Mouse (Mus musculus) cerebellum, adult 11-12 months (tissue): ENCODE results near the gene Sephs1.
"Not testable (repeated sequence)": the region's sequence is repeated elsewhere in the genome, so short reads cannot be mapped to it uniquely, and the experiment has no call there.

Source experiments
- DNase-seq: peaks from one replicate; pipeline ENCODE4 v3.0.0; 2022

Gene Sephs1

DNA sequence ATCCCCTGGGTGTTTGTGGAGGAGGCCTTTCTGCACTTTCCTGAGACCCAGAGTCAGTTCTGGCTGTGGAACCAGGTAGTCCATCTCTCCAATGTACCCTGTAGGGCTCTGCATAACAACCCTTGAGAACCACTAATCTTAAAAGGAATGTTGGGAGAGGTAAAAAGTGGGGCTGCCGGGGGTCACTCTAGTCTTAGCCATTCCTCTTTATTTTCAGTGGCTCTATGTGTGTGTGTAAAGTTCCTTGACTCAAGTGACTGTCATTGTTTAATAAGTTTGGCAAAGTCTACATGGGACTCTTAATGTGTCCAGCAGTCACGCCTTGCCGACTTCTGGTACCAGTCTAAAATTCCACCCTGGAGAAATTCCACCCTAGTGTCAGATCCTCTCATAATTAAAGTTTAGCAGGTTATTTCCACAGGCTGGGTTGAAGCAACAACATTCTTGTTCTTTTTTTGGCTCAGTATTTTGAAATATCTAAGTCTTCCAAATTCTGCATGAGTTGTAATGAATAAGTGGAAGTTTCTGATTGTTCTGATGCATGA lies 27.5 kb downstream of the Sephs1 start:
- DNase-seq: no peak

DNA sequence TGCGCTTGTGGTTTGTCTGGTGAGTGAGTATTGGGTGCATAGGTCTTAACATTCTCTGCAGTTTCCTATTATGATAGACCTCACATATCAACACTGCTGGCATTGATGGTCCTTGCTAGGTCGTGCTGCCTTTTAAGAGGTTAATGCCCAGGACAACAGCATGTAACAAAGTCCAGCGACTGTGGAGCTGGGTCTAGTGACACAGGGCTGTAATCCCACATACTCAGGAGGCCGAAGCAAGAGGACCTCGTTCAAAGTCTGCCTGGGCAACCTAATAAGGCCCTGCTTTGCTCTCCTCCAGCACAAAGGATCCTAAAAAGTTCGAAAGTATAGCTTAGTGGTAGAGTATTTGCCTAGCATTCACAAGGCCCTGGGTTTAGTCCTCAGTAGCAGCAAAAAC lies 28.5 kb downstream of the Sephs1 start:
- no peak for DNase-seq

DNA sequence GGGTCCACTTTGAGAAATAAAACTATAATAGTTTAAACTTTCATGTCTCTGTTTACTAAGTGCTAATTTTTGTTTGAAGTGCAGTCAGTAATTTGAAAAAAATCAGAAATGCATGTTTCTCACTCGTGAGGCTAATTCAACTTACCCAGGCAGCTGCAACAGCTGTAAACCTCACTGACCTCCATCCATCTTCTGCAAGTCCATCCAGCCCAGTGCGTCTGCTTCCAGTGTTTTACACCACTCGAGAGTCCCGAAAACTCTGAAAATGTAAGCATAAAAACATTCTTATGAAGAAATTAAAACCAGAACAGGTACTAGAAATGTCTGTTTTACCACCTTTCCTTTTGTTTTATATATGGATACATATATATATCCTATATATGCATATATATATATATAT lies 29.2 kb downstream of the Sephs1 start:
- no peak for DNase-seq

DNA sequence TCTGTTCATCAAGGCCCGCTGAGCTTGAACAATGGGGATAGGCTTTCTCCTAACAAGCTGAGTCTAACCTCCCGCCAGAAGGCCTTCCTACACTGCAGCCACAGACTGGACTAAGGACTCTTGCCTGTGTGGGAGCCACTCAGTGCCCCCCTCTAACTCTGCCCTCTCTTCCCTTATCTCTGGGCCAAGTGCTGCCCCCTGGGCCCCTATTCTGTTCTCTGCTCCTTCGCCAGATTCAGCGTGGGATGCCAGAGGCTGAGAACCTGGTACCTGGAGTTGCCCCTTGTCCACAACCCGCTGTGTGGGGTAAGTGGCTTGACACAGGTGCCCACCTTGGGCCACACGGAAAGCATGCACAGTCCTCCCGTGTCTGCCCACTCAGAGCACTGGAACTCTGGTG lies 32.6 kb downstream of the Sephs1 start:
- no peak for DNase-seq

DNA sequence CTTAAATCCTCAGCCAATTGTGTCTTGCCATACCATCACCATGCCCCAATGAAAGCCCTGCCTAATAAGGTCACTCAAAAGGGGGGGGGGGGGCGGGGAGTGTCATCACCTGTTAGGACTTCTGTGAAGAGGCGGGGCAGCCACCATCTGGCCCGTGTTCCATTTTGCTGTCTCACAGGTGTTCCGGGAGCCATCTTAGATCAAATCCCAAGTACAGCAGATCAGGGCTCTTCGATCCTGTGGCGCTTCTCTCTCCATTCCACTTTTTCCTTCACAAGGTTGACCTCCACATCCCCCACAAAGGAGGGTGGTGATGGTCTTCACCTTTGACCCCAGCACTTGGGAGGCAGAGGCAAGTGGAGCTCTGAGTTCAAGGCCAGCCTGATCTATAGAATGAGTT lies 34.7 kb downstream of the Sephs1 start:
- DNase-seq: peak; percentile 20

DNA sequence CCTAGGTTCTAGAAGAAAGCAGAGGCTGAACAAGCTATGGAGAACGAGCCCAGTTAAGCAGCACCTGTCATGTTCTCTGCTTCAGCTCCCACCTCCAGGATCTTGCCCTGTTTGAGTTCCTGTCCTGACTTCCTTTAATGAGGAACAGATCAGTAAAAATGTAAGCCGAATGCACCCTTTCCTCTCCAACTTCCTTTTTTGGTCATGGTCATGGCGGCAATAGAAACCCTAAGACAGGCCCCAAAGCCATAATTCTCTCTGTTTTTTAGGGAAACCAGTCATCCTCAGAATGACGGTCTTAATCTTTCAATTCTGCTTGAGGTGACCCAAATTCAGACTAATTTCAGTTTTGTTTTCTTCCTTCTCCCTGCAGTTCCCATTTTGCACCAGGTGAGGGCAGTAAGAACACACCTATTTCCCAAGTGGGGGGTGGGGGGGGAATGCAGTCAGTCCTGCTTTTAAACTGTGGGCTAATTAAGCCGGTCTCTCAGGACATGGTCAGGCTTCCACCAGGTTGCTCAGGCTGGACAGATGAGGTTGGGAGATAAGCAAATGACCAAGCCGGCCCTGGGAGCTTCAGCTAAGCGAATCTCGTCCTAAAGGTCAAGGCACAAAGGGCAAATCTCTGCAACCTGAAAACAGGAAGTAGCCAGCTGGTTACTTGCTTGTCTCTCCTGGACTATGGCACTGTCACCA lies 36.1 kb downstream of the Sephs1 start:
- peak; percentile 58 for DNase-seq

DNA sequence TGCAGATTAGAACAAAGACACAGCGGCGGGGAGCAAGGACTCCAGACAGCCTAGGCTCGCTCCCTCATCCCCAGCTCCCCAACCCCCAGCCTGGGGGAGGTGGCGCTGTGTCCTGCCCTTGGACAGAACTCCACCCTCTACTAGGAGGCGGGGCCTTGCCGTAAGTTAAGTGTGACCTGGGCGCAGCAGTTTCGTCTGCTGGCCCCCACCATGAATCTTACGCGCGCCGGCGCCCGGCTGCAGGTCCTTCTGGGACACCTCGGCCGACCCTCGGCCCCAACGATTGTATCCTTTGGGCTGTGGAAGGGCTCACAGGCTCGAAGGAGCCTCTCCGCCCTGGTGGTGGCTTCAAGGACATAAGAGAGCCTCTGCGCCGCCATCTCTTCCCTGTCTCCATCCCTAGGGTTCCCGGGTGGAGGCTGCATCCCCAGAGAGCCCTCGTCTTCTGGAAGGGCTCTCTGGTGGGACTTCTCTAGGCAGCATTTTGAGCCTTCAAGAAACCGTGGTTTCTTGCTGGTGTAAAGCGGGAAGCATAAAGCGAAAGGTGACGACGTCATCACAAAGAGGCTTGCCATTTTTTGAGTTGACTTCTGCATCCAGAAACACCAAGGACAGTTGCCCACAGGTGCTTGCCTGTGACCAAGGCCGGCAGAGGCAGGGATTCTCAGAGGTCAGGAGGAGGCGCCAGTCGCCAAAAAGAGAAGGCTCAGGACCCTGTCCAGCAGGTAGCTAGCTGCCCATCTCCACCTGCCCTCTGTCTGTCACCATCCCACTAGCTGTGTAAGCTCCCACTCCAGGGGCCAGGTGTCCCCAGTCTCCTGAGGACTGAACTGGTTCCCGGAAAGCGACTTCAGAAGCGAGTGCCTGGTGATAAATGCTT lies 37.7 kb downstream of the Sephs1 start, which contains the start of gene Phyh:
TSS of gene Phyh (plus strand) at position 160 of the 880 bp plus-strand sequence.
- DNase-seq: peak; percentile 90

DNA sequence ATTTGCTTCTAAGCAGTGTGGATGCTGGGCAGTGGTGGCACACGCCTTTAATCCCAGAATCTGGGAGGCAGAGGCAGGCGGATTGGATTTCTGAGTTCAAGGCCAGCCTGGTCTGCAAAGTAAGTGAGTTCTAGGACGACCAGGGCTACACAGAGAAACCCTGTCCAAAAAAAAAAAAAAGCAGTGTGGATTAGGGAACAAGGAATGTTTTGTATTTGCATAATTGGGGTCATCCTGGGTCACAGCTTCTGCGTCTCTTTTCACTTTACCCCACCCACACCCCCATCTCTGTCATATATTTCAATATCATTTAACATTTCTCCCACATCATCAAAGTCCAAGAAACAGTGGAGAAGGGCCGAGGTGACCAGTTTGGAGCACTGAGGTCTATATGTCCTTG lies 39.7 kb downstream of the Sephs1 start:
- no peak for DNase-seq

DNA sequence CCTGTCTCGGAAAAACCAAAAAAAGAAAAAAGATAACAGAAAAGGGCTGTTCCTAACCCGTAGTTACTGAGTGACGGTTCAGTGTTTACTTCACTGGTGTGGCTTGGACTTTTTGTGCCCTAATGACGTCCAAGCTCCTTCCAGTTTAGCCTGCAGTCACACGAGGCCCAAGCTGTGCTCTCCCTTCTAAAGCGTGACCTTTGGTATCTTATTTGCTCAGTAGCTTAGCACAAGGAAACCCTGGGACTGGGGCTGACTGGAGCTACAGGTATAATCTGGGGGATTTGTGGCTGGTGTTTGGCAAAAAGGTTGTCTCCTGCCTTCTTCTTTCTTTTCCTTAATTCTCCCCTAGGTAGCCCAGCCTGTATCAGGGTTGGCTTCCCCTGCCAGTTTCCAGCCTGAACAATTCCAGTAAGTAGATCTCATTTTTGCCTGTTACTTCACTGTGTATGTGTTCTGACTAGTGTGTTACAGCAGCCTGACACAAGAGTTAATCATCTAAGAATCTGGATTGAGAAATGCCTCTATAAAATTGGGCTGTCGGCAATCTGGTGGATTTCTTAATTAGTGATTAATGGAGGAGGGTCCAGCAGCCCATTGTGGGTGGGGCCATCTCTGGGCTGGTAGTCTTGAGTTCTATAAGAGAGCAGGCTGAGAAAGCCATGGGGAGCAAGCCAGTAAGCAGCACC lies 41.3 kb downstream of the Sephs1 start:
- no peak for DNase-seq

DNA sequence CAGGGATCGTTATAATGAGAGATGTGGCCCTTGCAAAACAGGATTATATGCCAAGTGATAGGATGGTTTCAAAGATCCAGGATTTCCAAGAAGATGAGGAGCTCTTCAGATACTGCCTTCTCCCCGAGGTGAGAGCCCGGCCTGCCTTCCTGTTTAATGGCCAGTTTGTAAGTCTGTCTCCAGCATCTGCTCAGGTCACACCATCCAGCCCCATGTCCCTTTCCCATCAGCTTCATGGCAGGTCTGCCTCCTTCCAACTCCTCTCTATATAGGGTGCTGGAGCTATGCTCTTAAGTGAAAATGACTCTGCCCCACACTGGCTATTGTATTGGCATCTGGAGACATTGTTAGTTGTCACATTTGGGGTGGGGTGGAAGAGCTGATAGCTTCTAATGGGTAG lies 46.0 kb downstream of the Sephs1 start:
- DNase-seq: no peak

DNA sequence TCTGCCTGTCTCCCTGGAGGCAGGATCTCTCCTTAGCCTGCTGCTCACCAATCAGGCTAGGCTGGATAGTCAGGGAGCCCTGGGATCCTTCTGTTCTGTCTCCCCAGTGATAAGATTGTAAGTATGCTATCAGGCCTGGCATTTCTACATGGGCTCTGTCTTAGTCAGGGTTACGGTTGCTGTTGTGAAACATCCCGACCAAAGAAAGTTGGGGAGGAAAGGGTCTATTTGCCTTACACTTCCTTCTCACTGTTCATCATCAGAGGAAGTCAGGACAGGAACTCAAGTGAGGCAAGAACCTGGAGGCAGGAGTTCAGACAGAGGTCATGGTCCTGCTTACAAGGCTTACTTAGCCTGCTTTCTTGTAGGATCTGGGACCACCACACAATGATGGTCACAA lies 47.9 kb downstream of the Sephs1 start:
- DNase-seq: no peak

DNA sequence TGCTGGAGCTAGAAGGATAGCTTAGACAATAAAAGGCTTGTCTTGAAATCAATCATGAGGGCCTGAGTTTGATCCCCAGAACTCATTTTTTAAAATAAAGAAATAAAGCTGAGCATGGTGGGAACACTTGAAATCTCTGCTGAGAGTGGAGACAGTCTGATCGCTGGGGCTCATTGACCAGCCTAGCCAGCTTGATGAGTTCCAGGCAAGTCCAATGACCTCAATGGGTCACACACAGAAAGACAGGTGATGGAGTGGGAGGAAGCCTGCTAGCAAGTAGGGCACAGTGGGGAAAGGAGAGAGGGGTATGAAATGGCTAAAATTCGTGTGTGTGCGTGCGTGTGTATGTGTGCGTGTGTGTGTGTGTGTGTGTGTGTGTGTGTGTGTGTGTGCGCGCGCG lies 53.2 kb downstream of the Sephs1 start:
- DNase-seq: no peak

DNA sequence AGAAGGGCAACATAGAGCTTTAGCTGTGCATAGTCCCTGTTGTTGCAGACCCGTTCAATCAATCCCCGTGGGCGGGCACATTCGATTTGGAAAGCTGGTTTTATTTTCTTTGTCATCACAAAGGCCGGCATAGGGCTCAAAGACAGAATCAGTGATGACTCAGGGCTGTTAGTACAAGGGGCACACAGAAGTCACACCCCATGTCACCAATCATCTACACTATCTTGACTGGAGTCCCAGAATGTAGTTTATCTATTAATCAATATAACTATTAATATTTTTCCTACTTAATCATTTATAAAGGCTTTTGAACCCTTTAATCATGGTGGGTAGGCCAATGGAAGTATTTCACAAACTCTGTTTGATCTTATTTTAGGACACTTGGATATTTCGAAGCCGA lies 56.6 kb downstream of the Sephs1 start:
- DNase-seq: no peak

DNA sequence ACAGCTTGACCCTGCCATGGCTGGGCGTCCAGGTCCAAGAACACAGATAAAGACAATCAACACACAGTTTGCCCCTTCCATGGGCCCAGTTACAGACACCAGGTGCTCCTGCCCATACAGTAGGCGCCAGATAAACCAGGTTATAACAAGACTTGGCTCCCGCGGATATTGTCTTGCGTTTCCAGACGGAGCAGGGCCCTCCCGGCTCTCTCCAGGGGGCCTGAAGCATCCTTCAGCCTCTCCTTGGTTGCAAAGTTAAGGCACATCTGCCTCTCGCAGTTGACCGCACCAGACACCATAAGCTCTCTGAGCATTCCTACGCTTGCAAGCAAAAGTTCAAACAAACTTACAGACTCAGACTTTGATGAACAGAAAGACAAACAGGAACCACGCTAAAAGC lies 59.5 kb downstream of the Sephs1 start:
- DNase-seq: no peak

DNA sequence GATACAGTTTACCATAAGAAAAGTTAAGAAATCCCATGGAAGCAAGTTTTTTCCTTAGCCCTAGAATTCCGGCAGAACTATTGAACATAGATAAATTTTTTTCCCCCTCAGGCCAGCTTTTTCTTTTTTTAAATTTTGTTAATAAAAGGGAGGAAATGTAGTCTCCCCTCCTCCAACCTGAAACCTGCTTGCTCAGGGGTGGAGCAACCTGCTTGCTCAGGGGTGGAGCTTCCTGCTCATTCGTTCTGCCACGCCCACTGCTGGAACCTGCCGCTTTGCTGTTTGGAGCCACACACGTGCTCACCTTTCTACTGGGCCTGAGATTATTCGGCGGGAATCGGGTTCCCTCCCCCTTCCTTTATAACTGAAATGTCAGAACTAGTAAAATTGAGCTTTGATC lies 68.3 kb downstream of the Sephs1 start:
- DNase-seq: not testable (repeated sequence)

DNA sequence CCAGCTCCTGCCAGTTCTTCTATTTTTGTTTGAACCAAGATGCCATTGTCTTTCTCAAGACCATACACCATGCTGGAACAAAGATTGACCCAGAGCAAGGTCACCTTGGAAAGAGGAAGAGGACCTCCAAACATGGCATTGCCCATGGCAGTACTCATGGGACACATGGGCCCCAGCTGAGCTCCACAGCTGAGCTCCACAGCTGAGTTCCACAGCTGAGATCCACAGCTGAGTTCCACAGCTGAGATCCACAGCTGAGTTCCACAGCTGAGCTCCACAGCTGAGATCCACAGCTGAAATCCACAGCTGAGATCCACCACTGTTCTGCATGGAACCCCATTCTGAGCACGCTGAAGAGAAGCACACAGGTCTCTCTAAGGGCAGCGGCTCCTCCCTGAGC lies 69.6 kb downstream of the Sephs1 start:
- DNase-seq: no peak

DNA sequence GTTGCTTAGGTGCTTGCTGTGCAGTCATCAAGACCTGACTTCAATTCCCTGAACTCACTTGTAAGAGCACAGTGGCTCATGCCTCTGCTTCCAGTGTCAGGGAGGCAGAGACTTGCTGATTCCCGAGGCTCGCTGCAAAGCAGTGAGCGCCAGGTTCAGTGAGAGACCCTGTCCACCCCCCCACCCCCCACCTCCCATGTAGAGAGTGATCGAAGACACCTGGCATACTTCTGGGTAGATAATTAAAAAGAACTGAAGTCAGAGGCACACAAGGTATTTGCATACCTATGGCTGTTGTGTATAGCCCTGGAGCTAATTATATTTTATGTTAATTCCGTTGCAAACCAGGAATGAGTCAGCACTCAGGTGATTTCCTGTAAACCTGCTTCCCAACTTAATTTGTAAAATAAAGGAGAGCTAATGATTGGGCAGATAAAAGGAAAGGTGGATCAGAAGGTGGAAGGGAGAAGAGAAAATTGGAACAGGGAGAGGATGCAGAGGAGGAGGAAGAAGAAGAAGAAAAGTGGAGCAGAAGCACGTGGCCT lies 72.9 kb downstream of the Sephs1 start:
- DNase-seq: no peak

DNA sequence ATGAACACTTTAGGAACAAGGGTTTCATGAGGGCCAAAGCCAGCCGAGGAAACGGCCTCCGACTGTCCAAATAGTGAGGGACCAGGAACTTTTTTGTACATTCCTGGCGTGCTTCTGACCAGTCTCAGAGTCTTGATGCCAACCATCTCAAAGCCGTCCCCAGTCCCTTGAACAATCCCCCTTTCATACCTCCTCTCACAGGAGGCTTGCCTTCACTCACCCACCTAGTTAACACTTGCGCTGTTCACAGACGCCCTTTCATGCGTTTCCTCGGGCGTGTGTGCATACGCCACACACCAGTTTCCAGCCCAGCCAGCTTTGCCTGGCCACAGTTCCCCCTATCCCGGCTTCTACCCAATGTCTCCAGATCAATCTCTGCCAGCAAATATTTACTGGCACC lies 76.7 kb downstream of the Sephs1 start:
- no peak for DNase-seq
